Comparison of ENCODE assay signal across 1 mouse cellular context in the genomic region with DNA sequence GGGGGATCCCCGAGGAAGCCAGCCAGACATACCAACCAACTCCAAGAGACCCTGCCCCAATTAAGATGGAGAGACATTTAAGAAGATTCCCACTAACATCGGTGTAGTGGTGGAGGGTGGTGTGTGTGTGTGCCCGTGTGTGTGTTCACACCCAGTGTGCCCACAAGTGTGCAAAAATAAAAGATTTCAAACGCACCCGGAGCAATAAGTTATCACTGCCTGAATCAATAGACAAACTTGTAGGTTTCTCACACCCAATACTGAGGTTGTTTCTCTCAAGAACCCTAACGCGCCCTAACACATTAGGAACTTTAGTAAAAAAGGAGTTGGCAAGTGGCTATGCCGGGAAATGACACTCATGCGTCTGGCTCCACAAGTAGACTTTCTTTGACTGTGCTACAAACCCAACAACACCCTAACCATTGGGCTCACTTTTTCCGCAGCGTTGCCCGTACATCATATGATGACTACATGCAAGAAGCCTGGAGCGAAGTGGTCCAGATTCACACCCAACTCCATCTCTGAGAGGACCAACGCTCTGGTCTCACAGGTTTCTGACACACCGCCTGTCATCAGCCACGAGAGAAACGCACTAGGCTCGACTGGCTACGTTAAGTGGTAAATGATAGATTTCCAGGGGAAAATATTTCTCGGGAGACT.
TF ChIP-seq lines count a peak whose summit lies in the region.

No protein-coding gene starts in this region.

TF ChIP-seq in CH12.LX, 34 proteins besides CTCF, POLR2A, EP300 and RAD21 (continued from another document):
- peak; percentile 51 for TF ChIP-seq MXI1 (IDR thresholded peaks at IDR 0.05; ENCODE audit: low read depth, low read length)
